Mouse (Mus musculus): ENCODE measurements around the gene Mras. TPM values are rescaled to one million over a fixed set of nuclear protein-coding genes. Genes with fewer than 3 reads are reported as not detected.
A peak's percentile ranks its signal among the peaks of the same experiment; 100 is the strongest.

Mras gene
- 25.8 and 29.6 TPM in 2 replicates for polyA plus RNA-seq (2015; fragmentation: Nextera tagmentation; extraction: Ambion mirVana)

DNA sequence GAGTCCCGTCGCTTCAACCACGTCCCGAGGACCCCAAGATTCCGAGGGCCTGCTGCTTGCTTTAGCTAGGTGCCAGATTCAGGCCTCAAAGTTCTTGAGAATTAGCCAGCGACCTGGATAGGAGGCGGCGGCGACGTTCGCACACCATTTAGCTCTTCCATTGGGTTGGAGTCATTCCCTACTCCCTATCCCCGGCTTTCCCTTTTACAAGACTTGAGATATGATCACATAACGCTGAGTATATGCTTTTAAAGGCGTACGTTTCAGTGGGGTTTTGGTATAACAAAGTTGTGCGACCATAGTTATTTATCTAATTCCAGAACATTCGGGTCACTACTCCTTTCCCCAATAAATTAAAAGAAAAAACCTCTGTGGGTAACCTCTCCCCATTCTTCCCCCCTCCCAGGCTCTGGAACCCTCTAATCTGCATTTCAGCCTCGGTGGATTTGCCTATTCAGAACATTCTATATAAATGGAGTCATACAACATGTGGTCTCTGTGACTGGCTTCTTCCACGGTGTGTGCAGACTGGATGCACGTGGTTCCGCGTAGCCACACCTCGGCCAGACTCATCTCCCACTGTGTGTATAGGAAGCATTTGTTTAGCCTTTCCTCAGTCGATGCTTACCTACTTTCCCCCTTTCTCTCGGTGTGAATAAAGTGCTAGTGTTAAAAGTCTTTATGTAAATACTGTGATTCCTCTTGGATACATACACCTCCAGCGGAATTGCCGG lies at the start of gene Mras:
TSS of gene Mras (minus strand) at position 351 of the 734 bp plus-strand sequence.
- H3K4me1 ChIP-seq: peaks cover 40% of the 10 kb centered on the region
- 15% methylated on average over 27 of the region's 27 CpGs for WGBS
- peaks cover 27% of the 10 kb centered on the region for H3K27me3 ChIP-seq
- peak within 1 kb of the TSS; percentile 89 for H3K4me2 ChIP-seq (replicated peaks)
- ATAC-seq (ENCODE audit: low FRiP score, low read depth): no peak
- peak within 1 kb of the TSS; percentile 82 for H3K4me3 ChIP-seq
- H3K36me3 ChIP-seq: no peaks in the 10 kb centered on the region
- peak within 1 kb of the TSS; percentile 83 for H3K27ac ChIP-seq
- H3K9me3 ChIP-seq: no peaks in the 10 kb centered on the region
- H3K9ac ChIP-seq: peak within 1 kb of the TSS; percentile 91

DNA sequence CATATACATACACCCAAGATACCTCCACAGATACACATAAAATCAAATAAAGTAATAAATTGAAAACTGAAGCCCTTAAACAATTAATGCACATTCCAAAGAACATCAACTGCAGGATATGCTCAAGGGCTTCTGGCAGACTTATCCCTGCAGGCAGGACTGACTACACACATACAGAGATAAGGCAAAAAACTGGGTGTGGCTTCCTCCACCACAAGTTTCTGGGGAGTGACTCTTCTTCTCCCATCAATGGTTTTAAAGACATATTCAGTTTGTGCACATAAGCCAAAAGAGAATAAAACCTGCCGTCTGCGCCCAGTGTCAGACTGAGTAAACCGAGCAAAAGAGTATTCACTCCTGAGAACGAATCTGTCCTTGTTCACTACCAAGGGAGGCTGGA lies 48.0 kb upstream of the Mras start:
- Histone ChIP-seq H3K9ac (no peak overlapping the region), H3K9me3 (no peaks in the 10 kb centered on the region), H3K27me3 (no peaks in the 10 kb centered on the region), H3K4me1 (no peaks in the 10 kb centered on the region), H3K27ac (no peak overlapping the region), H3K36me3 (peaks cover 81% of the 10 kb centered on the region), H3K4me2 (replicated peaks) (no peak overlapping the region), H3K4me3 (no peak overlapping the region)
- no peak for ATAC-seq (ENCODE audit: low FRiP score, low read depth)
- 89% methylated on average over 4 of the region's 4 CpGs for WGBS

DNA sequence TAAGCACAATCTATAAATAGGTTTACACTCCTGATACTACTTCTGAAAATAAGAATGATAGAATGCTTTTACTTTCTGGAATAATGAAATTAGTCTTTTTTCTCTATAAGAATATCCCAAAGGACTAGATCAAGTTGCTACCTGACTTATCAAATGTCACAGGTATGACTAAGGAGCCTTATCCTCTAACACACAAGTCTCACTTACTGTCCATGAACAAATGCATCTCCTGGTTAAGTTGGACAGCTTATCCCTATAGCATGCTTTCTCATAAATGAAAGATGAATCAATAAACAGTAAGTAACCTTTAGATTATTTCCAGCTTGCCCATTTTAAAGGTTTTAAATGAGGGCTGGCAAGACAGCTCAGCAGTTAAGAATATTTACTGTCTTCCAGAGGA lies 47.5 kb upstream of the Mras start:
- Histone ChIP-seq H3K36me3 (peaks cover 76% of the 10 kb centered on the region), H3K9ac (no peak overlapping the region)
- ATAC-seq (ENCODE audit: low FRiP score, low read depth): no peak

DNA sequence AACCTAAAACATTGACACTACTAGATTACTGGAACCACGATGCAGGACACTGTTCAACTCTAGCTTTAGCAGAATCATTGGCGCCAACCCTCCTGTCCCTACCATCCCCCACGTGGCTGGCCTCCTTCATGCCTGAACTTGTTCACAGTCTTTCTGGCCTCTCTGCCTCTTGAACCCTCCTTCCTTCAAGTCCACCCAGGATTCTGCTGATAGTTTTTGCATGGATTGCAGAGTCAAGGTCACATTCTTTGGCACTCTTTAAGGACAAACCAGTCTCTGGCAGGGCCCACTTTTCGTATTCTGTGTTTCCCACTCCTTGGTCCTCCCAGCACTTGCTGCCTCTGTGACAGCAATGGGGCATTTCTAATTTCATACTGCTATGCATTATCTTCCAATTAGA lies 46.0 kb upstream of the Mras start:
- 88% methylated on average over 4 of the region's 4 CpGs for WGBS

More for the DNA sequence above, 47.5 kb upstream of the Mras start:
- Histone ChIP-seq H3K4me3 (no peak overlapping the region), H3K27ac (no peak overlapping the region), H3K9me3 (no peaks in the 10 kb centered on the region), H3K4me2 (replicated peaks) (no peak overlapping the region), H3K4me1 (no peaks in the 10 kb centered on the region; the same call in 1 of the 2 replicates), H3K27me3 (no peaks in the 10 kb centered on the region)

GRCm38 (mm10) chr9:99480764-99481163 lies 43.6 kb upstream of the Mras start:
- Histone ChIP-seq H3K36me3 (peaks cover 61% of the 10 kb centered on the region), H3K9me3 (no peaks in the 10 kb centered on the region), H3K27ac (no peak overlapping the region), H3K4me2 (replicated peaks) (no peak overlapping the region), H3K9ac (no peak overlapping the region), H3K27me3 (no peaks in the 10 kb centered on the region), H3K4me1 (peaks cover 3% of the 10 kb centered on the region; the same call in 1 of the 2 replicates), H3K4me3 (no peak overlapping the region)
- 92% methylated on average over 4 of the region's 4 CpGs for WGBS
- no peak for ATAC-seq (ENCODE audit: low FRiP score, low read depth)

More for the DNA sequence above, 46.0 kb upstream of the Mras start:
- Histone ChIP-seq H3K9ac (no peak overlapping the region), H3K4me3 (no peak overlapping the region), H3K27me3 (no peaks in the 10 kb centered on the region), H3K9me3 (no peaks in the 10 kb centered on the region), H3K36me3 (peaks cover 72% of the 10 kb centered on the region), H3K27ac (no peak overlapping the region), H3K4me1 (peaks cover 3% of the 10 kb centered on the region; the same call in 1 of the 2 replicates), H3K4me2 (replicated peaks) (no peak overlapping the region)
- ATAC-seq (ENCODE audit: low FRiP score, low read depth): no peak

DNA sequence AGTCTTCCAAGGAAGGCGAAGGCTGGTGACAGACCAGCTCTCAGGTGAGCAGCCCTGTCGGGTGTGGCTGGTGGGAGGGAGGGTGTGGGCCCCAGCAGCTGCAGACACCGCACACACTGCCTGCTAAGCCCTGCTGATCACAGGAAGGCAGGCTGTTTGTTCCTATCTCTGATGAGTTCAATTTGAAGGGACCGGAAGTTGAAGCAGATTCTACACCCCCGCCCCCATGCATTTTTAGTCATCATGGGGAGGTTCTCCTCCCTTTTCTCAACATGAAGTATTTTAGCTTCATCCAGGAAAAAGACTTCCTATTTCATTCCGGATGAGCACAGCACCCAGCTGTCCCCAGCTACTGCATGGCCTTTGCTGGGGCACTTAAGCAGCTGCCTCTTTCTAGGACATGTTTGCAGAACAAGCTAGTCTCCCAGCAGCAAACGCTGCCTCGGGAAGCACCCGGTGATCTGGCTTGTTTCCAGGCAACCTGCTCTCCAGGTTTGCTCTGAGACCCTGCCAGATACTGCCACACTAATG lies 42.1 kb upstream of the Mras start:
- Histone ChIP-seq H3K9me3 (no peaks in the 10 kb centered on the region), H3K27ac (no peak overlapping the region), H3K36me3 (peaks cover 63% of the 10 kb centered on the region), H3K27me3 (no peaks in the 10 kb centered on the region), H3K4me3 (no peak overlapping the region), H3K9ac (no peak overlapping the region), H3K4me2 (replicated peaks) (no peak overlapping the region), H3K4me1 (peaks cover 3% of the 10 kb centered on the region; the same call in 1 of the 2 replicates)
- no peak for ATAC-seq (ENCODE audit: low FRiP score, low read depth)
- WGBS: 76% methylated on average over 9 of the region's 9 CpGs

GRCm38 (mm10) chr9:99471334-99471733 lies 34.2 kb upstream of the Mras start:
- no peaks in the 10 kb centered on the region for H3K9me3 ChIP-seq
- H3K27me3 ChIP-seq: no peaks in the 10 kb centered on the region
- H3K27ac ChIP-seq: no peak overlapping the region
- H3K36me3 ChIP-seq: peaks cover 18% of the 10 kb centered on the region
- no peak overlapping the region for H3K9ac ChIP-seq
- no peak overlapping the region for H3K4me2 ChIP-seq (replicated peaks)
- no peak overlapping the region for H3K4me3 ChIP-seq
- peaks cover 6% of the 10 kb centered on the region; the same call in 1 of the 2 replicates for H3K4me1 ChIP-seq
- 45% methylated on average over 7 of the region's 7 CpGs for WGBS
- ATAC-seq (ENCODE audit: low FRiP score, low read depth): no peak

DNA sequence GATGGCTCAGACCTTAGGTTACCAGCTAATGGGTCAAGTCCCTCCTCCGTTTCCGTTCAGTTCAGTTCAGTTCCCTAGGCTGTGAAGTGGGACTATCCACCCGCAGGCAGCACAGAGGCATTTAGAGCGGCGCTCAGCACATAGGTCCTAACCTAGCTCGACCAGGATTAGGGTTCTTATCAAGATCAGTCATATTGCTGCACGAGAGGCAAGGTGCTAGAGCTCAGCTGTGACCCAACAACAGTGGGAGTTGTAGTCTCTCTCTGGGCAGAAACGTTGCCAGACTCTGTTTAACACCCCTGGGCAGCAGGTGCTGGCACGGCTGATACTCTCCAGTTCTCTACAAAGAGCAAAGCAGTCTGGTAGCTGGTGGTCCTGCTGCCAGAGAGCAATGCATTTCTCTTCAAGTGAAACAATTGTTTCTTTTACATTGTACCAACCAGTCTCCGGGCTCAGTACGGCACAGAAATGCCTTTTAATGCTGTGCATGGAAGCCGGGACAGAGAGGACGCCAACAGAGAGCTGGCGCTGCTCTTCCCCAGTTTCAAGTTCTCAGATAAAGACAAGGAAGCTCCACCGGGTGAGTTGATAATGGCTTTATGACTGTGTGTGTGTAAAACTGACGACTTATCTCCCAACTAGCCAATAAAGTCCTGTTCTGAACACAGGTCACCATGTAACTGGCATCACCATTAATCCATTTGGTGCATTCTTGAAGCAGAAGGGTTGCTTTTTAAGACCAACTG lies 33.3 kb upstream of the Mras start:
- H3K27ac ChIP-seq: no peak overlapping the region
- H3K9me3 ChIP-seq: no peaks in the 10 kb centered on the region
- no peak overlapping the region for H3K4me3 ChIP-seq
- H3K4me2 ChIP-seq (replicated peaks): no peak overlapping the region
- no peak overlapping the region for H3K9ac ChIP-seq
- 61% methylated on average over 16 of the region's 16 CpGs for WGBS
- no peaks in the 10 kb centered on the region for H3K27me3 ChIP-seq
- H3K4me1 ChIP-seq: peaks cover 6% of the 10 kb centered on the region; the same call in 1 of the 2 replicates
- ATAC-seq (ENCODE audit: low FRiP score, low read depth): no peak
- H3K36me3 ChIP-seq: peaks cover 11% of the 10 kb centered on the region

- Histone ChIP-seq H3K36me3 (peaks cover 3% of the 10 kb centered on the region; the same call in 1 of the 2 replicates), H3K4me1 (peaks cover 6% of the 10 kb centered on the region; the same call in 1 of the 2 replicates), H3K27ac (no peak overlapping the region), H3K27me3 (no peaks in the 10 kb centered on the region), H3K4me2 (replicated peaks) (no peak overlapping the region), H3K9me3 (no peaks in the 10 kb centered on the region), H3K9ac (no peak overlapping the region), H3K4me3 (no peak overlapping the region)
- ATAC-seq (ENCODE audit: low FRiP score, low read depth): no peak
- WGBS: 59% methylated on average over 8 of the region's 8 CpGs
Measured at GRCm38 (mm10) chr9:99469681-99470273, 32.6 kb upstream of the Mras start.

- Histone ChIP-seq H3K36me3 (no peaks in the 10 kb centered on the region), H3K9me3 (no peaks in the 10 kb centered on the region), H3K4me1 (peaks cover 6% of the 10 kb centered on the region; the same call in 1 of the 2 replicates), H3K27ac (no peak overlapping the region), H3K27me3 (no peaks in the 10 kb centered on the region), H3K4me2 (replicated peaks) (no peak overlapping the region), H3K4me3 (no peak overlapping the region), H3K9ac (no peak overlapping the region)
- WGBS: 80% methylated on average over 9 of the region's 9 CpGs
- ATAC-seq (ENCODE audit: low FRiP score, low read depth): no peak
Measured at GRCm38 (mm10) chr9:99468572-99468971, 31.4 kb upstream of the Mras start.

GRCm38 (mm10) chr9:99464876-99465275 lies 27.7 kb upstream of the Mras start:
- Histone ChIP-seq H3K9me3 (no peaks in the 10 kb centered on the region), H3K4me1 (no peaks in the 10 kb centered on the region), H3K27me3 (no peaks in the 10 kb centered on the region), H3K36me3 (no peaks in the 10 kb centered on the region), H3K9ac (no peak overlapping the region), H3K4me3 (no peak overlapping the region), H3K4me2 (replicated peaks) (no peak overlapping the region), H3K27ac (no peak overlapping the region)
- 84% methylated on average over 6 of the region's 6 CpGs for WGBS
- no peak for ATAC-seq (ENCODE audit: low FRiP score, low read depth)

DNA sequence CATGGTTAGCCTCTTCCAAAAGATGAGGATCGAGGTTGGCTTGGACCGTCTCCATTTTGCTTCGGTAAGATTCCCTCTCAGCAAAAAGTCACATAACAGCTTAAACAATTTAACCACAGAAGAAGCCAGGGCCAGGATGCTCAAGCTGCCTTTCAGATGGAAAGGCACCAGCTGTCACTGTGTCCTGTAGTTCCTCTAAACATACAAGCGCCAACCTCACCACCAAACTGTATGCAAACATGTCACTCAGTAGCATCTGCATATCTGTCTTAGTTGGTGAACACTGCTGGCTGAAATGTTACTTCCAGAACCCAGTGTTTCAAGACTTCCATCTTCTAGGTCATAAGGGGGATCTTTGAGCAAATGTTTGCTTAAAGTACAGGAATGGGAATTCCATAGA lies 22.5 kb upstream of the Mras start:
- no peak for ATAC-seq (ENCODE audit: low FRiP score, low read depth)
- Histone ChIP-seq H3K27me3 (no peaks in the 10 kb centered on the region), H3K9me3 (no peaks in the 10 kb centered on the region), H3K9ac (no peak overlapping the region), H3K4me3 (no peak overlapping the region), H3K36me3 (no peaks in the 10 kb centered on the region), H3K4me2 (replicated peaks) (no peak overlapping the region), H3K27ac (no peak overlapping the region), H3K4me1 (no peaks in the 10 kb centered on the region)
- 91% methylated on average over 4 of the region's 4 CpGs for WGBS
